Mouse (Mus musculus): ENCODE data around the gene Rad51b. TPM values are rescaled to one million over a fixed set of nuclear protein-coding genes. Genes with fewer than 3 reads are reported as not detected.

The Rad51b gene
- total RNA-seq, 1 experiment from 2014 or later = 0.70 TPM

DNA sequence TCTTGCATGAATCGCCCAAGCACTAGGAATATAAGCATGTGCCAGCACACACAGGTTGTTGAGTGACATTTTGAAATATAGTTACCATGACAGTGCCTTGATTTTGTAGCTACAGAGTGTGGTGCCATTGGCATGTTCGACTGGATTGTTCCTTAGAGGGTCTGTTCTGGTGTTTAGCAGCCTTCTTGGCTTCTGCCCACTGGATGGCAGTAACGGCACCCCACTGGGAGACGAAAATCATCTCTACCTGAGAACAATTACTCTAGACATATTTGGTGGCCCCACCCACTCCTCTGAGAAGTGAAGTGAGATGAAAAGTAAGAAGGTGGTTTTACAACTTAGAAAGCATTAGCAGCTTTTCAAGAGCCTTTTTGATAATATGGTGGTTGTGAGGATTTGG is 156.9 kb downstream of the Rad51b start:
- ATAC-seq (ENCODE audit: extremely low read depth, insufficient number of reproducible peaks, low FRiP score, poor library complexity, severe bottlenecking) = no peak

DNA sequence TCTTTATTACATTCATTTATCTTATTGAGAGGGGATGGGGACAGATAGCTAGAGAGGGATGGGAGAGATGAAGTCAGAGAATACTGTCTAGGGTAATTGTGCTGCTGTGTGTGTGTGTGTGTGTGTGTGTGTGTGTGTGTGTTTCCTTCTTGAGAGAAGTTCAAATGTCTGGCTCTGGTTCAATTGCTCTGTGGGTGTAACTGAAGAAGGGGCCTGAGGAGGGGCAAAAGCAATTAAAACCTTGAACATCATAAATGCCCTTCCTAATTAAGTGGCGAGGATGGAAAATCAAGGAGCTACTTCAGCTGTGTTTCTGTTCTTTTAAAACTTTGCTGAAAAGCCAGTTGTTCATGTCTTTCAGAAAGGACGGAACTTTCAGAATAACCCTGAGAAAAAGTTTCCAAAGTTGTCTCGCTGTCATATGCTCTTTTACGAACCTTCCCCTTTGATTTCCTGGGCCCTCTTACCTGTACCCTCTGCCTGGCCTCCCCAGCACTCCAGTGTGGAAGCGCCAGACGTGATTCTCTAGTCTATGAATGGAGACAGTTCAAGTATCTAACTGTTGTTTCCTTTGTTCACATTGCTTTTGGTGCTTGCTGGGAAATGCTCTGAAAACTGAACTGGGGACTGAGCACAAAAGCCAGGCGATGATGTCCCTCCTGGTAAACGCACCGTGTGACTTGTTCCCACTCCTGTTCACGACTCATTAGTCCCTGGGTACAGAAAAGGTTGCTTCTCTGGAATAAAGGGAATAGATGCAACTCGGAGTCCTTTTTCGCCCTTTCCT is 158.2 kb downstream of the Rad51b start:
- ATAC-seq (ENCODE audit: extremely low read depth, insufficient number of reproducible peaks, low FRiP score, poor library complexity, severe bottlenecking) = no peak

DNA sequence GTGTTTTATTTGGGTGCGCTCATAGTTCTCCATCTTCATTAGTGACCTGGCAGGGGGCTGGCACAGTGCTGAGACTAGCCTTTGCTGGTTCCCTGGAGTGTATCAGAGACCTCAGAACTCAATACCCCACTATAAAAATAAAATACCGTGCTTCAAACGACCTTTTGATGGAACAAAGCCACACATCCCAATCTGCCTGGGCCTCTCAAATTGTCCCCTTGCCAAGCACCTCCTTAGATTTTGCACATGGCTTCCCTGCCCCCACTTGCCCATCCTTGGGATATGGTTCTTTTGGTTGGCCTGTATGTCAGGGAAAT is 158.7 kb downstream of the Rad51b start:
- ATAC-seq (ENCODE audit: extremely low read depth, insufficient number of reproducible peaks, low FRiP score, poor library complexity, severe bottlenecking) = no peak

DNA sequence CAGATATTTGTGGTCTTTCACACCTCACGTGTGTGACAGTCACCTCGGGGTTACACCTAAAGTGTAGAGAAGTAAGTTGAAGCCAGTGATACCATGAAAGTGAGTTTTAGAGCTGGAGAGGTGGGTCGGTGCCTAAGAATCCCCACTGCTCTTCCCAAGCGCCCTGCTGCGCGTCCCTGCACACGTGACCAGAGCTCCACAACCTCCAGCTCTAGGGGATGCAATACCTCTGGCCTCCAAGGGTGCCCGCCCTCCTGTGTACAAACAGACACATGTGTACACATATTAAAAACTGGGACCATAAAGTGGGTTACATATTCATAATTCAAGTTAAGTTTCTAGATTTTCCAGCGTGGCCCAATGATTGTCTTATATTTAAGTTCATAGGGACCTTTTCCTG is 159.2 kb downstream of the Rad51b start:
- no peak for ATAC-seq (ENCODE audit: extremely low read depth, insufficient number of reproducible peaks, low FRiP score, poor library complexity, severe bottlenecking)

DNA sequence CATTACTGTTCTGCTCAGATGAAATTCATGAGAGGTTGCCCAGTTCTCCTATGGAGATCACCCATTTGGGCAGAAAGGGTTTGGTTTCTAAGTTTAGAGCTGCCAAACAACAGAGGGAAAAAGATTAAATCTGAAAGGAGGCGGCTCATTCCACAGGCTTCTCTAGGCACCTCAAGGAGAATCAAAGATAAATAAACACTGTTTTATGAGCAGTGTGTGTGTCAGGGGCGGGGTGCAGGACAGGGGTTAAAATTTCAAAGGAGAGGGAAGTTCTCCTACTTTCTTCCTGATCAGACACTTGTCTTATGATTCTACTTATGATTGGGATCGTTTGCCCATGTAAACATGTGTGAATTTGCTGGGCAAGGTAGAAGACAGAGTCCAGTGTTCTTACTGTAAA is 166.3 kb downstream of the Rad51b start:
- ATAC-seq (ENCODE audit: extremely low read depth, insufficient number of reproducible peaks, low FRiP score, poor library complexity, severe bottlenecking) = no peak

DNA sequence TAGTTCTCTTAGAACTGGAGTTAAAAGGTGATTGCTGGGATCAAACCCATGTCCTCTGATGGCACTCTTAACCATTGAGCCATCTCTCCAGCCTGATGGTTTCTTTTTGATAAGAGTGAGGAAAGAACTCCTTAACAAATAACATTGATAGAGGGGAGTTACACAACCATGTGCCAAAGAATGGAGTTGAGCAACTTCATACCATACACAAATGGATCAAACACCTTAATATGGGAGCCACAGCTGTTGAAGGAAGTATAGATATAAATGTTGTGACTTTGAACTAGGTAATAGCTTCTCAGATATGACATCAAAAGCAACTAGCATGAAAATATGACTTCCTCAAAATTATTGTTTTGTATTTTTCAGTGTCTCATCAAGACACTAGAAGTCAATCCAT is 173.0 kb downstream of the Rad51b start:
- no peak for ATAC-seq (ENCODE audit: extremely low read depth, insufficient number of reproducible peaks, low FRiP score, poor library complexity, severe bottlenecking)

DNA sequence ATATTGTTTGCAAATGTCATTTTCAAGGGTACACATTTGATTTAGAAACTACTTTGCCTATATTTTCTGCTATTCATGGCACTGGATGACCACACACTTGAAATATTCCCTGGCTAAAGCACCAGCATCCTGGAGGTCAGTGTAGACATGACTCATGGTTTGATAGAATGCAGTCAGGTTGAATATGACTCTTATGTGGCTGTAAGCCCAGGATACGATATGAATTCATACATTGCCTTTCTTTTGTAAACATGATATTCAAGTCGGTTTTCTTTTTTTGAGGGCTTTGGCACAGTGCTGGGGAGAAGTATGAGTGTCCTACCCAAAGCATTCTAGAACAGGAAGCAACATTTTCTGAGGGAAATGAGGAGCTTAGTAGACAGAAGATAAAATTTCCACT is 174.8 kb downstream of the Rad51b start:
- ATAC-seq (ENCODE audit: extremely low read depth, insufficient number of reproducible peaks, low FRiP score, poor library complexity, severe bottlenecking) = no peak

DNA sequence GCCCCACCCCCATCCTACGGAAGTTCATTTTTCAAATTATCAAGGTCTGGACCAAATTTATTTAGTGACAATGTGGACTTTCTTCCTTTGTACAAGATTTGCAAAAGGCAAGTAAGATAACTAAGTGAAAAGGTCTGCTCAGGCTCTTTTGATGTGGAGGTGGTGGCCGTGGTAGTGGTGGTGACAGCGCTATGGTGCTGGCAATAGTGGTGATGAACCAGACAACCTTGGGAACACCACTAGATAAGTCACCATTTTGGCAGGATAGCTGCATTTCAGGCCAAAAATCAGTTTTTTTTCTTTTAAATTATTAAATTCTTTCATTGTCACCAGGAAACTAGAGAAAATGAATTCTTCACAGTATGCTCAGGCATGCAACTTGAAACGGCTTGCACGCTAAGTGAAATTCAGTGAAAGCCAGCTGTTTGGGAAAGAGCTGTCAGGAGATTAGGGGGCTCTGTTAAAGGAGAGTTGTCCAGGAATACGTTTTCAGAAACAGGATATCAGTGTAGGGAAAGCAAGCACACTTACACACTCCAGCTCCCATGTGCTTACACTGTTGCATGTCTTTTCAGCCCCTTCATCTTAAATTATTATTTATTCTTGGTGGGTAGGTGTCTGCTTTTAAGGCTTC is 179.4 kb downstream of the Rad51b start:
- ATAC-seq (ENCODE audit: extremely low read depth, insufficient number of reproducible peaks, low FRiP score, poor library complexity, severe bottlenecking) = no peak

DNA sequence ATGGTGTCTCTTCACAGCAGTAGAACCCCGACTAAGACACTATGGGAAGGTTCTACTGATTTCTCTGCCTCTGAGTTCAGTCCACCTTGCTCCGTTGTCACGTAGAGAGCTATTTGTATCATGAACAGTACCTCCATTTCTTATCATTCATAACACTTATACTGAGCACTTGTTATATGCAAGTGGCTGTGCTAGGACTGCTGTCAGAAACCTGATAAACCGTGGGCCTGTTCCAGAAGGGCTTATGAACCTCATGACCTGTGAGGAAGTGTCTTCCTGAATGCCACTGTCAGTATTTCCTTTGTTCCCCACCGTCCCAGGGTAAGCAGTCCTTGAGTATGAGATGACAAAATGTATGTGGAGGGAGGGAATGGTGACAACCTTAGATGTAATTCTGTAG is 181.7 kb downstream of the Rad51b start:
- no peak for ATAC-seq (ENCODE audit: extremely low read depth, insufficient number of reproducible peaks, low FRiP score, poor library complexity, severe bottlenecking)

DNA sequence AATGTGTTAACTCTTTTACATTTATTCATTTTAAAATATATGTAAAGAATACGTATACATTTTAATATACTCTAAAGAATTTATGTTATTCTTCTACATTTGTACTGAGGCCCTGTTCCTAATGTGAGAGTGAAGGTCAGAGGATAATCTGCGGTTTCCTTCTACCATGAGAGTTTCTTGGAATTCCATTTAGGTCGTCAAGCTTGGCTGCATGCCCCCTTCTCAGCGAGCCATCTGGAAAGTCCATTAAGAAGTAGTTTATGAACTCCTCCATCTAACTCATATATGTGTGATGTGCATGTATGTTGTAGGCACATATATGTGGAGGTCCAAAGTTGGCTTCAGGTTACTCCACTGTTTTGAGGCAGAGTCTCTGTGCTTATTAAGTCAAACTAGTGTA is 188.4 kb downstream of the Rad51b start:
- ATAC-seq (ENCODE audit: extremely low read depth, insufficient number of reproducible peaks, low FRiP score, poor library complexity, severe bottlenecking) = no peak

DNA sequence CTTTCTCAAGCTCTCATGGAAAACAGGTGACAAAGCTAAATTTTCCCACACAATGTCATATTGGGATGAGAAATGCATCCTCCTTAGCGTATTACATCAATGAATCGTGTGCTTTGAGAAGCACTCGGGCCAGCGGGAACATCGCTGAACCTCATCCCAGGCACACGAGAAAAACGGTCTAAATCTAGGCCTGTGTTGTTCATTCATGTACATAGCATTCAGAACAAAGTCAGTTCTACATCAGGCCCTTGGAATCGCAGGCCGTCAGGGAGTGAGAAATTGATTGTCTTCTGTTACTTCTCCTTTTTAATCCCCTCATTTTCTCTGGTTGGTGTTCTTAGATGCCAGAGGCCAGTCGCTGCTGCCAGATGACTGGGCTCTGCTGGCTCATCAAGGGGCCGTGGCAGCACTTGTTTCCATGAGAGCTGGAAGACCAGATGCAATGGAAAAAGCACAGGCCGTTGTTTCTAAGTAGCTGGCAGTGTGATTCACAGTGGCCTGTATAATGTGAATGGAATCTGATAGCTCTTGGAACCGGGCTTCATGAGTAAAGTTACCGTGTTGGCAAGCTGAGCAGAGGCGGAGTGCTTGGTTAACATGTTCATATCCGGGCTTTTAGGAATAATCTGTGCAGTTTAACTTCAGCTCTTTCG is 191.6 kb downstream of the Rad51b start:
- ATAC-seq (ENCODE audit: extremely low read depth, insufficient number of reproducible peaks, low FRiP score, poor library complexity, severe bottlenecking) = no peak

DNA sequence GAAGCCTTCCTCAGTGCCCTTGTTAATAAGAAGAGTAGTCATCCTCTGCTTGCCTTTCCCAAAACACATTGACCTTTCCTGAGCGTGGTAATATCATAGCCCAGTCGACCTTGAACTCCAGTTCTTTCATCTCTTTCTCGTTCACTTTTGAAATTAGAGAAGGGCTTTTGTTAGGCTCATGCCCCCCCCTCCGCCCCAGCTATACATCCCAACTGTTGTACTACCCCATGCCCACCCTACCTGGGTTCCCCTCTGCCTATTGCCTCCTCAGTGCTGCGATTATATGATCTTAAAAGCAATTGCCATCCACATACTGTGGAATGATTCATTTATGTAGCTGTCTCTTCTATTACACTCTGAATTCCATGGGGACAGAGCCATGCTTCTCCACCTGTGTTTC is 193.5 kb downstream of the Rad51b start:
- ATAC-seq (ENCODE audit: extremely low read depth, insufficient number of reproducible peaks, low FRiP score, poor library complexity, severe bottlenecking) = no peak

DNA sequence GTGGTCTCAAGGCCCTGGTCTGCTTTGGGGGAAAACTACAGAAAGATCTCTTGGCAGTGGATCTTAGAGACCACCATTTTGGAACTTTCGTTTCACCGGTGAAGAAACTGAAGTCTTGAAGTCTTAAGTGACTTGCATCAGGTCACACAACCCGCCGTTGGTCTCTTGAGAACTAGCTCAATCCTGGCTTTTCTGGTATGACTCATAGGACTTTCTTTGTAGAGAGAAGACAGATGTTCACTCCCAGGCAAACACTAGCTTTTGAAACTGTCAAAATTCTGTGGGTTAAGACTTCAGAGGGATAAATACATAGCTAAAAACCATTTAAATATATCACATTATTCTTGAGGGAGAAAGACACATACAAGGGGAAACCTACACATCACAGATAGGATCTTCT is 195.1 kb downstream of the Rad51b start:
- ATAC-seq (ENCODE audit: extremely low read depth, insufficient number of reproducible peaks, low FRiP score, poor library complexity, severe bottlenecking) = no peak

DNA sequence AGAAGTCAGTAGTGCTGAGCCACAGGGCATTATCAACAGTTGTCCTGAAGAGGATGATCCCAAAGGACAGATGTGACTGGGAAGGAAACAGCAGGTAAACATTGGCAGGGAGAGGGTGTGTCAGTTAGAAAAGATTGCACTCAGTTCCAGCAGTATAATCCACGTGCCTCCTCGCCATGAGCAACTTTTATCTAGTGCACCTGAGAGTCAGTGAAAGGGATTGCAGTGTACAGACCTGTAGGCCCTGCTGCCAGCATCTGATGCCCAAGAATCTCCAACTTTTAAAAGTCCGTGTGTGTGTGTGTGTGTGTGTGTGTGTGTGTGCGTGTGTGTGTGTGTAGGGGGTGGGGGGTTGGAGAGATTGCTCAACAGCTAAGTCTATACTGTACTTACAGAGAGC is 195.5 kb downstream of the Rad51b start:
- ATAC-seq (ENCODE audit: extremely low read depth, insufficient number of reproducible peaks, low FRiP score, poor library complexity, severe bottlenecking) = no peak

DNA sequence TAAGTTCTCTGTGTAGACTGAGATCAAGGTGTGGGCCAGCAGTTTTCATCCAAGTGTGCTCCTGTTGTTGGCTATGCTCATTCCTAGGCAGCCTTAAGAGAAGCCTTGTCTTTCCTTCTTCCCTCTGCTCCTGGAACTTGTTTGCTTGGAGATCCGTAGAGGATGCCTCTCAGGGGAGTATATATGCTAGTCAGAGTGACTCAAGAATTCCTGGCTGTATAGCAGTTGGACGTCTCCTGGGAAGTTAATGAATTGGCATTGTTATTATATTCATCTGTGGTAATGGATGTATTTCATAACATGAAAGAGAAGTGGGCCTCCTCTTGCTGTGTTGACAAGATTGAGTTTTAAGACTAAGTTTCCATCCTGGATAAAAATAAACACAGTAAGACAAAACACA is 196.4 kb downstream of the Rad51b start:
- no peak for ATAC-seq (ENCODE audit: extremely low read depth, insufficient number of reproducible peaks, low FRiP score, poor library complexity, severe bottlenecking)

DNA sequence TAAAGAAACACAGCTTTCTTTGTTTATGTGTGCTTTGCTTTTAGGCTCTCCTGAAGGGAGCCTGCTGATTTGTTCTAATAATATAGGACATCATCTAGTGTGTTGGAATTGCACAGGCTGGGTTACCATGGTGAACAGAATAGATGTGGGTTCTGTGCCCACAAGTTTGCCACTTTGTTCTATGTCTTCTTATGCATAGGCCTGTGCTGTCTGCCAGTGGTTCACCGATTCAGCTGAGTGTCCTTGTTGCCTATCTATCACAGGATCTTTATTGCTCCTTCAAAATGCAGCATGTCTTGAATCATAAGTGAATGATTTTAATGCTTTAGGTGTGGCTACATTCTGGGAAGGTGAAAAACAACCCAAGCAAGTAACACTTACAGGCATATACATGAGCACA is 201.2 kb downstream of the Rad51b start:
- ATAC-seq (ENCODE audit: extremely low read depth, insufficient number of reproducible peaks, low FRiP score, poor library complexity, severe bottlenecking) = no peak

DNA sequence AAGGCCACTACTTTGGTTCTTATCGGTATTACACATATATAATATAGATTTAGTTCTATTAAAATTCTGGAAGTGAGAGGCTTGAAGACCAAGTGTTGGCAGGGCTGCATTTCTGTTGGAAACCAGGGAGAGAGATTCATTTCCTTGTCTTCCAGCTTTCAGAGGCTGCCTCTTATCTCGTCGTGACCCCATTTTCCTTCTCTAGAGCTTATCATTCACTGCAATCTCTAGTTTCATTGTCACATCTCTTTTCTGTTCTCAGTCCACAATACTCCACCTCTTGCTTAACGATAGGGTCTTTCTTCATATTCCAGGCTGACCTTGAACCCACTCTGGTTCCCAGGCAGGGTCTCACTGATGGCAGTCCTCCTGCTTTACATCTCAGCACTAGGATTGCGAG is 202.7 kb downstream of the Rad51b start:
- ATAC-seq (ENCODE audit: extremely low read depth, insufficient number of reproducible peaks, low FRiP score, poor library complexity, severe bottlenecking) = no peak

DNA sequence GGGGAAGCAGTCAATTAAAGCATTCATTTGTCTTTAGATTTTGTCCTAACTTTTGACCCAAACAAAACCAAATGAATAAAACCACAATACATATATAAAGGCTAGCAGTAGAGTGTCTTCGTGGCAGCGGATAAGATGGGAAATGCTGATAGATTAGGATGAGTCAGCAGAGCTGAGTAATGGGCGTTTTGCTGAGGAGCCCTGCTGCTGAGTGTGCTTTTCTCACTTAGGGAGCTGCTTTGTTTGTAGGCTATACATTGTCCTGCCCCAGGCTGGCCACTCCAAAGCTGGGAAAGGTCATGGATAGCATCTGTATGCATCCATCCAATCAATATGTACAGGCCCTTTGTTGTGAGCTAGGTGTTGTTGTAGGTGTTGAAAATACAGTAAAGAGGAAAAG is 204.8 kb downstream of the Rad51b start:
- ATAC-seq (ENCODE audit: extremely low read depth, insufficient number of reproducible peaks, low FRiP score, poor library complexity, severe bottlenecking) = no peak

DNA sequence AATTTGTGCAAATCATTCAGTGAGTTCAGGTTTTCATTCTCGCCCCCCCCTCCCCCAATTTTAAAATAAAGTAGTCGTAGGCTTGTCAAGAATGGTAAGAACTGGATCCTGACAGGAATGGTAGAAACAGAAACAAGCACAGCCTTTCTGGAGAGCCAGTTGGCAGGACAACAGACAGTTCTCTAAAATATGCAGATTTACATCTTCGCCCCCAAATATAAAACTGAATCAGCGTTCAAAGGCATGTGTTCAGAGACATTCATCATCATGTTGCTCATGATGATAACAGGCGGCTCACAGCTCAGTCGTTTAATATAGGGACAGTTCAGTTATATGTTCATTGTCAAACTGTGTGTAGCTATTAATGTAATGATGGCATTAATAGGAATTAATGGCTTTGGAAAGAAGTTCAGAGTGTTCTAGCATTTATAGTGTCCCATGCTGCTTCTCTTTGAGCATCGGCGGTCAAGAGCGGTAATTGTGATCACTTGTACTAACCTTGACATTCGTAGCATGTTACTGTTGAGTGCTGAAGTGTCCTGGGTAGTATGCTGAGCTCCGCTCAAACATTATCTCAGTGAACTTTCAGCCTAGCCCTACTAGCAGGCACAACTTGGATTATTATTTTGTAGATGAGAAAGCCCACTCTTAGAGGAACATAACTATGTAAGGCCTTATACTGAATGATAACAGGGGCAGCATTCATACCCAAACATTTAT is 205.9 kb downstream of the Rad51b start:
- ATAC-seq (ENCODE audit: extremely low read depth, insufficient number of reproducible peaks, low FRiP score, poor library complexity, severe bottlenecking) = no peak
